Comparison of ENCODE assay signal across 22 mouse cellular contexts in genomic region chr1:159147788-159148497, GRCm38 (mm10).
DNase-seq lines count a peak whose midpoint lies in the region; ATAC-seq and TF ChIP-seq lines count a peak whose summit lies in the region.
"Had no signal": no experiment of that assay in that cellular context is flagged by ENCODE, and none has a peak within 500 bp of the region (broad histone marks: within the 10 kb centered on the region; RNA-seq: fewer than 3 reads in every experiment).

No protein-coding gene starts in this region.

- ATAC-seq in forebrain, embryonic 11.5 days (replicated peaks; ENCODE audit: low FRiP score) = peak; percentile 56; the same call in 1 of the 2 replicates
- peak; percentile 74; the same call in 1 of the 2 replicates for ATAC-seq in hindbrain, embryonic 13.5 days (ENCODE audit: low FRiP score)
- ATAC-seq in midbrain, embryonic 16.5 days = peak; percentile 65
- no peak for ATAC-seq in heart, embryonic 11.5 days (replicated peaks; ENCODE audit: insufficient number of reproducible peaks, low FRiP score, low TSS enrichment)

- H3K27me3 ChIP-seq in forebrain, embryonic 11.5 days (ENCODE audit: control insufficient read depth, insufficient read depth, low read length) = no peaks in the 10 kb centered on the region
- no peaks in the 10 kb centered on the region for H3K27me3 ChIP-seq in forebrain, embryonic 10.5 days (ENCODE audit: poor library complexity, severe bottlenecking)
- H3K27me3 ChIP-seq in hindbrain, embryonic 13.5 days = no peaks in the 10 kb centered on the region
- H3K27me3 ChIP-seq in midbrain, embryonic 16.5 days (ENCODE audit: control insufficient read depth, insufficient read depth, low read depth, low read length) = no peaks in the 10 kb centered on the region
- no peaks in the 10 kb centered on the region for H3K27me3 ChIP-seq in heart, embryonic 11.5 days (ENCODE audit: control insufficient read depth, insufficient read depth, low read length)
- H3K27me3 ChIP-seq: embryonic facial prominence, embryonic 15.5 days; heart, embryonic 13.5 days; liver, embryonic 13.5 days had no signal

- DNase-seq in forebrain, embryonic 11.5 days (ENCODE audit: low spot score) = no peak
- no peak for DNase-seq in forebrain, embryonic 10.5 days (ENCODE audit: extremely low spot score, low spot score)
- peak; percentile 62 for DNase-seq in brain, embryonic 14.5 days (ENCODE audit: low read depth)
- no peak for DNase-seq in cerebellum, postnatal 10 days
- no peak for DNase-seq in right cerebral cortex, postnatal 10 days (ENCODE audit: low spot score in 2 of 2)
- DNase-seq: adrenal gland, postnatal 25 days; cerebellum, adult 9-10 months; gastrocnemius, postnatal 14 days; heart, adult 18-20 months; heart, postnatal 14 days; kidney, adult 8-10 months; kidney, postnatal 10 days; liver, embryonic 13.5 days; lung, adult 2 months; lung, postnatal 14 days had no signal

- no peak overlapping the region for H3K4me2 ChIP-seq in forebrain, embryonic 11.5 days (ENCODE audit: low read depth, low read length, severe bottlenecking)
- H3K4me2 ChIP-seq in hindbrain, embryonic 13.5 days = 0 out of 2 replicates have a peak overlapping the region, but pooled peaks have one; percentile 4
- H3K4me2 ChIP-seq in midbrain, embryonic 16.5 days (ENCODE audit: low read length) = peak overlapping the region; percentile 4; the same call in 1 of the 2 replicates
- H3K4me2 ChIP-seq in heart, embryonic 11.5 days = no peak overlapping the region
- H3K4me2 ChIP-seq: embryonic facial prominence, embryonic 15.5 days; heart, embryonic 13.5 days; liver, embryonic 13.5 days had no signal

- H3K4me3 ChIP-seq in forebrain, embryonic 11.5 days (ENCODE audit: low read depth, low read length) = no peak overlapping the region
- H3K4me3 ChIP-seq in forebrain, embryonic 10.5 days = no peak overlapping the region
- H3K4me3 ChIP-seq in hindbrain, embryonic 13.5 days = no peak overlapping the region
- H3K4me3 ChIP-seq in midbrain, embryonic 16.5 days (ENCODE audit: low read depth, low read length) = no peak overlapping the region
- no peak overlapping the region for H3K4me3 ChIP-seq in heart, embryonic 11.5 days (ENCODE audit: low read depth, low read length)
- H3K4me3 ChIP-seq: embryonic facial prominence, embryonic 15.5 days; heart, embryonic 13.5 days; left cerebral cortex, adult 2 months; liver, embryonic 13.5 days had no signal

- no peak overlapping the region for H3K27ac ChIP-seq in forebrain, embryonic 11.5 days (ENCODE audit: low read depth, low read length)
- H3K27ac ChIP-seq in forebrain, embryonic 10.5 days = no peak overlapping the region
- peak overlapping the region; percentile 1; the same call in 1 of the 2 replicates for H3K27ac ChIP-seq in hindbrain, embryonic 13.5 days
- 0 out of 2 replicates have a peak overlapping the region, but pooled peaks have one; percentile 26 for H3K27ac ChIP-seq in midbrain, embryonic 16.5 days (ENCODE audit: low read length)
- no peak overlapping the region for H3K27ac ChIP-seq in heart, embryonic 11.5 days (ENCODE audit: low read depth, low read length)
- H3K27ac ChIP-seq: embryonic facial prominence, embryonic 15.5 days; heart, embryonic 13.5 days; left cerebral cortex, adult 2 months; liver, embryonic 13.5 days; stomach, postnatal 0 days had no signal

- TF ChIP-seq POLR2A in brain, embryonic 14.5 days (IDR thresholded peaks at IDR 0.05; ENCODE audit: borderline replicate concordance, extremely low read depth, insufficient read depth, insufficient read length, poor library complexity, severe bottlenecking) = no peak

- 83% methylated on average over 8 of the region's 8 CpGs for WGBS in forebrain, embryonic 11.5 days
- WGBS in forebrain, embryonic 10.5 days = 89% methylated on average over 8 of the region's 8 CpGs
- WGBS in hindbrain, embryonic 13.5 days = 67% methylated on average over 8 of the region's 8 CpGs
- 67% methylated on average over 8 of the region's 8 CpGs for WGBS in midbrain, embryonic 16.5 days
- 87% methylated on average over 8 of the region's 8 CpGs for WGBS in heart, embryonic 11.5 days (ENCODE audit: insufficient replicate concordance)

- no peaks in the 10 kb centered on the region for H3K9me3 ChIP-seq in forebrain, embryonic 11.5 days (ENCODE audit: control insufficient read depth, low read length)
- H3K9me3 ChIP-seq in forebrain, embryonic 10.5 days = no peaks in the 10 kb centered on the region
- H3K9me3 ChIP-seq in hindbrain, embryonic 13.5 days = no peaks in the 10 kb centered on the region
- no peaks in the 10 kb centered on the region for H3K9me3 ChIP-seq in midbrain, embryonic 16.5 days (replicated peaks; ENCODE audit: control insufficient read depth, low read length, poor library complexity, severe bottlenecking)
- no peaks in the 10 kb centered on the region for H3K9me3 ChIP-seq in heart, embryonic 11.5 days (replicated peaks; ENCODE audit: control insufficient read depth, low read length)
- H3K9me3 ChIP-seq: embryonic facial prominence, embryonic 15.5 days; heart, embryonic 13.5 days; liver, embryonic 13.5 days had no signal

- H3K4me1 ChIP-seq in forebrain, embryonic 11.5 days (replicated peaks; ENCODE audit: control insufficient read depth, insufficient read depth, low read length) = no peaks in the 10 kb centered on the region
- peaks cover 6% of the 10 kb centered on the region; the same call in 1 of the 2 replicates for H3K4me1 ChIP-seq in forebrain, embryonic 10.5 days
- H3K4me1 ChIP-seq in hindbrain, embryonic 13.5 days (replicated peaks) = peaks cover 14% of the 10 kb centered on the region; the same call in 1 of the 2 replicates
- H3K4me1 ChIP-seq in midbrain, embryonic 16.5 days (ENCODE audit: control insufficient read depth, insufficient read depth, low read length) = 0 out of 2 replicates have a peak, but pooled peaks cover 2% of the 10 kb centered on the region
- no peaks in the 10 kb centered on the region for H3K4me1 ChIP-seq in heart, embryonic 11.5 days (ENCODE audit: control insufficient read depth, insufficient read depth, low read length)
- H3K4me1 ChIP-seq: embryonic facial prominence, embryonic 15.5 days; liver, embryonic 13.5 days had no signal

- no peak overlapping the region for H3K9ac ChIP-seq in forebrain, embryonic 11.5 days (ENCODE audit: low read length)
- no peak overlapping the region for H3K9ac ChIP-seq in hindbrain, embryonic 13.5 days
- H3K9ac ChIP-seq in midbrain, embryonic 16.5 days (ENCODE audit: low read depth, low read length) = no peak overlapping the region
- H3K9ac ChIP-seq in heart, embryonic 11.5 days (ENCODE audit: low read depth, low read length) = no peak overlapping the region
- H3K9ac ChIP-seq: embryonic facial prominence, embryonic 15.5 days; heart, embryonic 13.5 days; liver, embryonic 13.5 days had no signal

- no peaks in the 10 kb centered on the region for H3K36me3 ChIP-seq in forebrain, embryonic 11.5 days (ENCODE audit: control insufficient read depth, insufficient read depth, low read length)
- no peaks in the 10 kb centered on the region for H3K36me3 ChIP-seq in forebrain, embryonic 10.5 days (replicated peaks)
- H3K36me3 ChIP-seq in hindbrain, embryonic 13.5 days = no peaks in the 10 kb centered on the region
- H3K36me3 ChIP-seq in midbrain, embryonic 16.5 days (ENCODE audit: control insufficient read depth, insufficient read depth, low read length) = no peaks in the 10 kb centered on the region
- H3K36me3 ChIP-seq in heart, embryonic 11.5 days (ENCODE audit: control insufficient read depth, insufficient read depth, low read length) = no peaks in the 10 kb centered on the region
- H3K36me3 ChIP-seq: embryonic facial prominence, embryonic 15.5 days; heart, embryonic 13.5 days; liver, embryonic 13.5 days had no signal

- no peak for TF ChIP-seq CTCF in brain, embryonic 14.5 days (IDR thresholded peaks at IDR 0.05; ENCODE audit: borderline replicate concordance, extremely low read depth, insufficient read depth, insufficient read length)

Comparison
In these comparisons a context has a peak if more than half of its experiments do, and no peak if none do; other contexts are left out.
1. H3K27ac ChIP-seq: peak in hindbrain, embryonic 13.5 days (single experiment) and midbrain, embryonic 16.5 days (single experiment); none in forebrain, embryonic 11.5 days (single experiment), forebrain, embryonic 10.5 days (single experiment) and heart, embryonic 11.5 days (single experiment).
2. H3K4me2 ChIP-seq: peak in hindbrain, embryonic 13.5 days (single experiment) and midbrain, embryonic 16.5 days (single experiment); none in forebrain, embryonic 11.5 days (single experiment) and heart, embryonic 11.5 days (single experiment).